Mouse (Mus musculus): ENCODE results near the gene Efcab11. TPM values are rescaled to one million over a fixed set of nuclear protein-coding genes. Genes with fewer than 3 reads are reported as not detected.

The Efcab11 gene
- total and polyA plus RNA-seq, 2 experiments from 2014 or later, result 4.3 to 4.7 TPM

- no peaks in the 10 kb centered on the region for H3K4me1 ChIP-seq (ENCODE audit: insufficient read depth, low read length)
- no peak overlapping the region for H3K4me2 ChIP-seq (ENCODE audit: low read depth, low read length)
- no peaks in the 10 kb centered on the region for H3K9me3 ChIP-seq (ENCODE audit: low read length)
- no peak for DNase-seq (ENCODE audit: low spot score)
- H3K9ac ChIP-seq (replicated peaks; ENCODE audit: low read length), result no peak overlapping the region
- no peaks in the 10 kb centered on the region for H3K36me3 ChIP-seq (ENCODE audit: insufficient read depth, low read length)
- WGBS, result 95% methylated on average over 5 of the region's 5 CpGs
- no peak for TF ChIP-seq CTCF (IDR thresholded peaks at IDR 0.05; ENCODE audit: low read depth)
- H3K27ac ChIP-seq, result no peak overlapping the region
- no peak overlapping the region for H3K4me3 ChIP-seq (ENCODE audit: low read length)
- H3K27me3 ChIP-seq (ENCODE audit: insufficient read depth, low read length), result no peaks in the 10 kb centered on the region
- no peak for ATAC-seq
Measured at GRCm38 (mm10) chr12:99858664-99859063, 25.6 kb downstream of the Efcab11 start.

GRCm38 (mm10) chr12:99856011-99856410, 28.2 kb downstream of the Efcab11 start:
- Histone ChIP-seq H3K4me1 (ENCODE audit: insufficient read depth, low read length) (no peaks in the 10 kb centered on the region), H3K36me3 (ENCODE audit: insufficient read depth, low read length) (no peaks in the 10 kb centered on the region), H3K4me3 (ENCODE audit: low read length) (no peak overlapping the region), H3K9ac (replicated peaks; ENCODE audit: low read length) (no peak overlapping the region), H3K9me3 (ENCODE audit: low read length) (no peaks in the 10 kb centered on the region), H3K4me2 (ENCODE audit: low read depth, low read length) (no peak overlapping the region), H3K27me3 (ENCODE audit: insufficient read depth, low read length) (no peaks in the 10 kb centered on the region), H3K27ac (no peak overlapping the region)
- DNase-seq (ENCODE audit: low spot score) (peak; percentile 54), ATAC-seq (no peak)
- 38% methylated on average over 9 of the region's 9 CpGs for WGBS
- TF ChIP-seq CTCF (IDR thresholded peaks at IDR 0.05; ENCODE audit: low read depth), result no peak

- H3K9ac ChIP-seq (replicated peaks; ENCODE audit: low read length), result no peak overlapping the region
- H3K4me2 ChIP-seq (ENCODE audit: low read depth, low read length), result no peak overlapping the region
- H3K27me3 ChIP-seq (ENCODE audit: insufficient read depth, low read length), result no peaks in the 10 kb centered on the region
- H3K36me3 ChIP-seq (ENCODE audit: insufficient read depth, low read length), result no peaks in the 10 kb centered on the region
- peak; percentile 56 for DNase-seq (ENCODE audit: low spot score)
- no peaks in the 10 kb centered on the region for H3K4me1 ChIP-seq (ENCODE audit: insufficient read depth, low read length)
- TF ChIP-seq CTCF (IDR thresholded peaks at IDR 0.05; ENCODE audit: low read depth), result no peak
- no peak overlapping the region for H3K4me3 ChIP-seq (ENCODE audit: low read length)
- WGBS, result 43% methylated on average over 14 of the region's 14 CpGs
- ATAC-seq, result peak; percentile 55; the same call in 1 of the 2 replicates
- H3K27ac ChIP-seq, result peak overlapping the region; percentile 26; the same call in 1 of the 2 replicates
- H3K9me3 ChIP-seq (ENCODE audit: low read length), result no peaks in the 10 kb centered on the region
Measured at GRCm38 (mm10) chr12:99853323-99854258, 30.6 kb downstream of the Efcab11 start.

- no peaks in the 10 kb centered on the region for H3K36me3 ChIP-seq (ENCODE audit: insufficient read depth, low read length)
- TF ChIP-seq CTCF (IDR thresholded peaks at IDR 0.05; ENCODE audit: low read depth), result peak; percentile 10; the same call in 1 of the 2 replicates
Measured at GRCm38 (mm10) chr12:99849996-99850395, 34.2 kb downstream of the Efcab11 start.

GRCm38 (mm10) chr12:99844951-99845350, 39.3 kb downstream of the Efcab11 start:
- Histone ChIP-seq H3K27ac (no peak overlapping the region), H3K9ac (replicated peaks; ENCODE audit: low read length) (no peak overlapping the region), H3K27me3 (ENCODE audit: insufficient read depth, low read length) (no peaks in the 10 kb centered on the region), H3K4me3 (ENCODE audit: low read length) (no peak overlapping the region), H3K4me1 (ENCODE audit: insufficient read depth, low read length) (no peaks in the 10 kb centered on the region), H3K36me3 (ENCODE audit: insufficient read depth, low read length) (no peaks in the 10 kb centered on the region), H3K4me2 (ENCODE audit: low read depth, low read length) (no peak overlapping the region), H3K9me3 (ENCODE audit: low read length) (no peaks in the 10 kb centered on the region)
- DNase-seq (ENCODE audit: low spot score) (no peak), ATAC-seq (no peak)
- no peak for TF ChIP-seq CTCF (IDR thresholded peaks at IDR 0.05; ENCODE audit: low read depth)
- 81% methylated on average over 8 of the region's 8 CpGs for WGBS

More at GRCm38 (mm10) chr12:99849996-99850395, 34.2 kb downstream of the Efcab11 start:
- 86% methylated on average over 2 of the region's 2 CpGs for WGBS
- H3K4me3 ChIP-seq (ENCODE audit: low read length), result no peak overlapping the region
- ATAC-seq (no peak), DNase-seq (ENCODE audit: low spot score) (no peak)
- H3K4me1 ChIP-seq (ENCODE audit: insufficient read depth, low read length), result no peaks in the 10 kb centered on the region
- no peak overlapping the region for H3K9ac ChIP-seq (replicated peaks; ENCODE audit: low read length)
- no peaks in the 10 kb centered on the region for H3K27me3 ChIP-seq (ENCODE audit: insufficient read depth, low read length)
- no peaks in the 10 kb centered on the region for H3K9me3 ChIP-seq (ENCODE audit: low read length)
- no peak overlapping the region for H3K4me2 ChIP-seq (ENCODE audit: low read depth, low read length)
- H3K27ac ChIP-seq, result no peak overlapping the region

GRCm38 (mm10) chr12:99838703-99839102, 45.5 kb downstream of the Efcab11 start:
- DNase-seq (ENCODE audit: low spot score), result peak; percentile 78

GRCm38 (mm10) chr12:99838109-99838508, 46.1 kb downstream of the Efcab11 start:
- Histone ChIP-seq H3K9ac (replicated peaks; ENCODE audit: low read length) (no peak overlapping the region), H3K27me3 (ENCODE audit: insufficient read depth, low read length) (no peaks in the 10 kb centered on the region), H3K4me1 (ENCODE audit: insufficient read depth, low read length) (no peaks in the 10 kb centered on the region; the same call in 1 of the 2 replicates), H3K36me3 (ENCODE audit: insufficient read depth, low read length) (no peaks in the 10 kb centered on the region), H3K4me2 (ENCODE audit: low read depth, low read length) (no peak overlapping the region), H3K9me3 (ENCODE audit: low read length) (no peaks in the 10 kb centered on the region), H3K4me3 (ENCODE audit: low read length) (no peak overlapping the region), H3K27ac (no peak overlapping the region)
- no peak for TF ChIP-seq CTCF (IDR thresholded peaks at IDR 0.05; ENCODE audit: low read depth)
- ATAC-seq (no peak), DNase-seq (ENCODE audit: low spot score) (no peak)
- WGBS, result 68% methylated on average over 11 of the region's 11 CpGs

More at GRCm38 (mm10) chr12:99838703-99839102, 45.5 kb downstream of the Efcab11 start:
- no peaks in the 10 kb centered on the region for H3K36me3 ChIP-seq (ENCODE audit: insufficient read depth, low read length)
- H3K9ac ChIP-seq (replicated peaks; ENCODE audit: low read length), result no peak overlapping the region
- no peaks in the 10 kb centered on the region for H3K27me3 ChIP-seq (ENCODE audit: insufficient read depth, low read length)
- no peak overlapping the region for H3K27ac ChIP-seq
- no peaks in the 10 kb centered on the region for H3K9me3 ChIP-seq (ENCODE audit: low read length)
- H3K4me1 ChIP-seq (ENCODE audit: insufficient read depth, low read length), result no peaks in the 10 kb centered on the region; the same call in 1 of the 2 replicates
- ATAC-seq, result no peak
- H3K4me3 ChIP-seq (ENCODE audit: low read length), result no peak overlapping the region
- WGBS, result 75% methylated on average over 14 of the region's 14 CpGs
- no peak overlapping the region for H3K4me2 ChIP-seq (ENCODE audit: low read depth, low read length)
- TF ChIP-seq CTCF (IDR thresholded peaks at IDR 0.05; ENCODE audit: low read depth), result peak; percentile 56
